Mouse (Mus musculus): ENCODE data around the gene Esyt2.

- TF ChIP-seq CTCF (IDR thresholded peaks at IDR 0.05; ENCODE audit: extremely low read depth, insufficient read depth, low read length), result no peak
- no peak for TF ChIP-seq POLR2A (IDR thresholded peaks at IDR 0.05; ENCODE audit: extremely low read depth, insufficient read depth, low read length)
Observed at GRCm38 (mm10) chr12:116273733-116274132, 7.3 kb upstream of the Esyt2 start.

All from cortical plate, adult 2 months (tissue).